Mouse (Mus musculus) olfactory bulb, adult 2 months (tissue): Measurements from ENCODE around the gene Rasgef1b. TPM values are rescaled to one million over a fixed set of nuclear protein-coding genes. Genes with fewer than 3 reads are reported as not detected.

Source experiments
- H3K27ac ChIP-seq: fragments of 200-500 bp; 2 replicates; pipeline ENCODE4 v1.5.1; 2012; ENCODE audit warnings: low read depth, low read length; ENCODE audit not compliant: insufficient read depth
- H3K4me1 ChIP-seq: fragments of 200-500 bp; 2 replicates; pipeline ENCODE4 v1.6.1; 2012; ENCODE audit warnings: low read length; ENCODE audit not compliant: control insufficient read depth, insufficient read depth
- H3K4me3 ChIP-seq: fragments of 200-500 bp; 2 replicates; pipeline ENCODE4 v1.5.1; 2012; ENCODE audit warnings: mild to moderate bottlenecking, low read depth, low read length, moderate library complexity; ENCODE audit not compliant: insufficient read depth
- CTCF ChIP-seq: fragments of 200-500 bp; IDR thresholded peaks from 2 replicates; pipeline ENCODE4 v1.5.1; 2012; ENCODE audit warnings: low read depth, mild to moderate bottlenecking, low read length, moderate library complexity; ENCODE audit not compliant: insufficient read depth
- POLR2A ChIP-seq: fragments of 200-500 bp; IDR thresholded peaks from 2 replicates; pipeline ENCODE4 v1.6.1; 2012; ENCODE audit warnings: mild to moderate bottlenecking, low read depth, low read length, moderate library complexity; ENCODE audit not compliant: insufficient read depth
- WGBS: fragments of 180-500 bp; shearing (Covaris S2); methylation state at CpG from one replicate; pipeline ENCODE4 v1.1.7; 2018; 5-methylcytosine and 5-hydroxymethylcytosine counted together
- polyA plus RNA-seq: library from polyadenylated mRNA; stranded (reverse); fragments of >200 nt; gene quantifications from 2 replicates; pipeline ENCODE4 v1.2.4, GENCODE M21; 2012; ENCODE audit warnings: low replicate concordance; ENCODE audit not compliant: missing spikeins, insufficient read depth, insufficient read length

Rasgef1b gene
- polyA plus RNA-seq, 1 experiment = not detected

GRCm38 (mm10) chr5:99440109-99440508 is 288.8 kb downstream of the Rasgef1b start:
- TF ChIP-seq POLR2A = no peak
- no peak for TF ChIP-seq CTCF
- Histone ChIP-seq H3K4me1 (no peaks in the 10 kb centered on the region; the same call in 1 of the 2 replicates), H3K27ac (no peak overlapping the region), H3K4me3 (no peak overlapping the region)
- WGBS = 84% methylated on average over 6 of the region's 6 CpGs

DNA sequence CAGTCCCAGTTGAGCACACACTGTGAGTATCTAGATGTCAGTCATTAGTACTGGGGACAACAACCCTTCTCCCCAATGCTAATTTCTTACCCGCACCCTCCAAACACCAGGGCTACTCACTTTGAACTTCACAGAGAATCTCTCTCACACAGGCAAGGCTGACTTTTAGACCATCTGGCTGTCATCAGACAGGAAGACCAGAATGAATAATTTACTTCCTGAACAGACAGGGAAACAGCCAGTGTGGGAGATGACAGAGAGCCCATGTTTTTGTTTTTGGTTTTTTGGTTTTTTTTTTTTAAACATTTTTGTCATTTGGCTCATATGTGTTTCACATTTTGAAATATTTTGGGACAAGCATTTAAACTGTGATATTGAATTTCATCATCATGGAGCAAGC is 290.3 kb downstream of the Rasgef1b start:
- H3K4me1 ChIP-seq = no peaks in the 10 kb centered on the region
- TF ChIP-seq CTCF = no peak
- TF ChIP-seq POLR2A = no peak
- no peak overlapping the region for H3K27ac ChIP-seq
- WGBS = 78% methylated on average over 1 of the region's 1 CpGs
- H3K4me3 ChIP-seq = no peak overlapping the region

- no peak overlapping the region for H3K4me3 ChIP-seq
- no peak overlapping the region for H3K27ac ChIP-seq
- WGBS = 95% methylated on average over 4 of the region's 4 CpGs
- no peaks in the 10 kb centered on the region for H3K4me1 ChIP-seq
- TF ChIP-seq CTCF (no peak), POLR2A (no peak)
Measured at GRCm38 (mm10) chr5:99434226-99434625, 294.6 kb downstream of the Rasgef1b start.

DNA sequence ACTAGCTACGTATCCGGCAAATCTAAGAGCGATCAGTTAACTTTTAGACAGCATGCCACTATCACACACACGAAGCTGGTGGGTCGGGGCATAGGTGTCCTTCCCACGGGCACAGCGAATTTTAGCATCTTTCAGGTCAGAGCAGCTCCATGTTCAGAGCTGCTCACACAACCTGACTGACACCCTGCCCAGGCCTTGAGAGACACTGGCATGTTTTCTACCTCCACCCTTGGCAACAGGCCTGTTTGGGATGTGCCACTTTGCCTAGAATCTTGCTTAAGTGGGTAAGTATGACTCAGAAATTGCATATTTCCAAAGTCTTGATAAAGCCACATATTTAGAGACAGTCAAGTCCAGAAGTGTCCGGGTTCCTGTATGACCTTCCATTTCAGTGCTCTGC is 296.4 kb downstream of the Rasgef1b start:
- 95% methylated on average over 8 of the region's 8 CpGs for WGBS
- TF ChIP-seq POLR2A (no peak), CTCF (no peak)
- Histone ChIP-seq H3K4me1 (no peaks in the 10 kb centered on the region), H3K4me3 (no peak overlapping the region), H3K27ac (no peak overlapping the region)

DNA sequence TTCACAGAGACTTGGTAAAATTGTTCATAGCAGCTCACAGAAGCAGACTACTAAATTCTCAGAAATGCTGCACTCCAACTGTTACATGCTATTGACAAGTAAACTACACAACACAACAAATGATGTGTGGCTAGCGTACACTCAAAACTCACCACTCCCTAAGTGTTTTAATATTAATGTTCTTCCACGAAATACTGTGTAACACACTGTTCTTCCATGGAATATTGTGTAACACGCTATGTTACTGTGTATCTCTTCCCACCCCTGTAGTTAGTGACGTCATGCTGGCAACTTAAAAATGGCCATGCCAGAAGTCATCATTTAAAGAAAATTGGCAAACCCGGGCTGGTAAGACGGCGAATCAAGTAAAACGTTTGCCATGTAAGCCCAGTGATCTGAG is 299.6 kb downstream of the Rasgef1b start:
- no peaks in the 10 kb centered on the region for H3K4me1 ChIP-seq
- no peak for TF ChIP-seq POLR2A
- no peak for TF ChIP-seq CTCF
- WGBS = 95% methylated on average over 8 of the region's 8 CpGs
- H3K27ac ChIP-seq = no peak overlapping the region
- H3K4me3 ChIP-seq = no peak overlapping the region

DNA sequence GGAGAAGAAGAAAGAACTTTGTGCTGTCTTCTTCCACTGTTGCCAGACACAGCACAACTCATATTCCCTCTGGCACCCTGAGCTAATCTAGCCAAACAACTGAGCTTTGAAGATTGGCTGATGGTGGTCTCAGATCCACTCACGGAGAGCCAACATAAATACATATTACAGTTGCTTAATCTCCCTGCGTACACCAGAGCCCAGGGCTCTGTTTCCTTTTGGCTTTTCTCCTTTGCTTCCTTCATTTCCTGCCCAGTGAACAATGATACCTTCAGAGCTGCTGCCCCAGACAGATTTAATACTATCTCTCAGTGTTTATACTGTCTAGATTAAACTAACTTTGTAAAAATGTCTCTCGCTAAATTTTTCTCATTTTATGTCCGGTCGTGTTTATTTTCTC is 300.2 kb downstream of the Rasgef1b start:
- Histone ChIP-seq H3K27ac (no peak overlapping the region), H3K4me3 (no peak overlapping the region), H3K4me1 (no peaks in the 10 kb centered on the region)
- TF ChIP-seq CTCF = no peak
- no peak for TF ChIP-seq POLR2A
- 83% methylated on average over 5 of the region's 5 CpGs for WGBS

GRCm38 (mm10) chr5:99423271-99423670 is 305.6 kb downstream of the Rasgef1b start:
- no peak overlapping the region for H3K4me3 ChIP-seq
- TF ChIP-seq CTCF (no peak), POLR2A (no peak)
- H3K27ac ChIP-seq = no peak overlapping the region
- no peaks in the 10 kb centered on the region for H3K4me1 ChIP-seq
- 83% methylated on average over 5 of the region's 5 CpGs for WGBS

DNA sequence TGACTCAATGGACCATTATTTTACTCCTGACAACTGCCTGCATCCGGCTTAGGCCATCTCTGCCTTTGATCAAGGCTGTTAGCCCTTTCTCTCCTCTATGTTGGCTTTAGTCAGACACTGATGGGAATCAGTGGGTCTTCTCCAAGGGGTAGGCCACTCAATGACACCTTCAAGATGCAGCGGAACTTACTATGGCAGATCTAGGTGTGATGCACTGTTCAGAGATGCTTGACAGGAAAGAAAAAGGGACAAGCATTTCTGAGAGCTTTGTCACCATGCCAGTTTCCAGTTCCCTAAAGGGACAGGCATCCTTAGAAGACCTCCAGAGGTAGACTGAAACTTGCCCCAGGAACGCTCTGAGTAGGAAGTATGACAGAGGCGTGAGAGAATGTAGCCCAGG is 306.0 kb downstream of the Rasgef1b start:
- Histone ChIP-seq H3K27ac (no peak overlapping the region), H3K4me3 (no peak overlapping the region), H3K4me1 (no peaks in the 10 kb centered on the region)
- WGBS = 98% methylated on average over 4 of the region's 4 CpGs
- no peak for TF ChIP-seq CTCF
- no peak for TF ChIP-seq POLR2A

DNA sequence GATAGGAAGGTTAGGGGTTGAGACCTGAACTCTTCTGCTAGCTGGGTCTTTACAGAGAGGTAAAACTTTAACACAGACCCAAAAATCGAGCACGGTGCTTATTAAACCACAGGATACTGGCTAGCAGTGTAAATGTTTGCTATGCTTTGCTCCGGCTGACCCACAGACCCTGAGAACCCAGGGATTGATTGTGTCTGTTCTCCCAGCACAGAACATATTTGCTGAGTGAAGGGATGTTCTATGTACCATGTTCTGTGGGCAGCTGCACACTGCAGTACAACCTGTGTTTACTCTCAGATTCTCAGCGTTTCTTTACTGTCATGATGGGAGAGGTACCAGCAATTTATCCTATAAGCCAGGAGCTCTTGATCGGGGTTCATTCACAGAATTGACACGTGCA is 306.8 kb downstream of the Rasgef1b start:
- Histone ChIP-seq H3K27ac (no peak overlapping the region), H3K4me1 (no peaks in the 10 kb centered on the region), H3K4me3 (no peak overlapping the region)
- TF ChIP-seq CTCF = no peak
- no peak for TF ChIP-seq POLR2A
- 92% methylated on average over 6 of the region's 6 CpGs for WGBS

- H3K4me1 ChIP-seq = no peaks in the 10 kb centered on the region
- TF ChIP-seq POLR2A (no peak), CTCF (no peak)
- H3K27ac ChIP-seq = no peak overlapping the region
- H3K4me3 ChIP-seq = no peak overlapping the region
- WGBS = 77% methylated on average over 2 of the region's 2 CpGs
Measured at GRCm38 (mm10) chr5:99419872-99420271, 309.0 kb downstream of the Rasgef1b start.
